Mouse (Mus musculus) G1E (cell line): ENCODE data around the gene Tmem176b. TPM values are rescaled to one million over a fixed set of nuclear protein-coding genes. Genes with fewer than 3 reads are reported as not detected.
A peak's percentile ranks its signal among the peaks of the same experiment; 100 is the strongest.

ENCODE experiments used
- ATAC-seq: 2 replicates; pipeline ENCODE4 v1.8.0; 2016; ENCODE audit warnings: mild to moderate bottlenecking; ENCODE audit not compliant: insufficient number of reproducible peaks, poor library complexity, low FRiP score, severe bottlenecking; ENCODE audit errors: extremely low read depth
- DNase-seq: peaks from one replicate; pipeline ENCODE4 v3.0.0; 2012; ENCODE audit warnings: low spot score
- H3K27me3 ChIP-seq: 2 replicates; pipeline ENCODE4 v1.6.1; 2012; ENCODE audit warnings: mild to moderate bottlenecking, low read length, inconsistent platforms; ENCODE audit not compliant: insufficient read depth
- H3K36me3 ChIP-seq: replicated peaks from 2 replicates; pipeline ENCODE3; 2012; ENCODE audit warnings: mild to moderate bottlenecking, inconsistent platforms
- H3K4me1 ChIP-seq: 2 replicates; pipeline ENCODE4 v1.6.1; 2012; ENCODE audit warnings: low read depth, low read length, inconsistent platforms, mixed read lengths; ENCODE audit not compliant: insufficient read depth
- H3K4me3 ChIP-seq: 2 replicates; pipeline ENCODE4 v1.5.1; 2012; ENCODE audit warnings: low read depth, mild to moderate bottlenecking, inconsistent platforms, low read length, moderate library complexity, mixed read lengths
- H3K9me3 ChIP-seq: replicated peaks from 2 replicates; pipeline ENCODE4 v1.6.1; 2012; ENCODE audit warnings: inconsistent platforms
- CTCF ChIP-seq: IDR thresholded peaks from 2 replicates; pipeline ENCODE4 v1.5.1; 2012; ENCODE audit warnings: low read depth, low read length, inconsistent platforms, mixed read lengths
- GATA1 ChIP-seq: IDR thresholded peaks from 2 replicates; pipeline ENCODE4 v1.6.1; 2012; ENCODE audit warnings: borderline replicate concordance, low read length, inconsistent platforms, mixed read lengths
- GATA2 ChIP-seq: IDR thresholded peaks from 2 replicates; pipeline ENCODE4 v1.6.1; 2012; ENCODE audit warnings: low read depth, low read length, inconsistent platforms, borderline replicate concordance
- POLR2AphosphoS5 ChIP-seq: IDR thresholded peaks from 2 replicates; pipeline ENCODE4 v1.6.1; 2012; ENCODE audit warnings: low read depth, low read length, inconsistent platforms; ENCODE audit not compliant: insufficient replicate concordance
- TAL1 ChIP-seq: conservative IDR thresholded peaks from 2 replicates; pipeline ENCODE4 v1.6.1; 2012; ENCODE audit warnings: low read depth, low read length, inconsistent platforms, mixed read lengths
- polyA plus RNA-seq: library from polyadenylated mRNA; stranded (reverse); fragments of >175 nt; gene quantifications from 2 replicates; pipeline ENCODE4 v1.2.3, GENCODE M21; 2012
- total RNA-seq, 2 experiments: library from RNA; stranded (forward) in 1 of 2; stranded (reverse) in 1 of 2; fragments of 200-1000 nt in 1 of 2; fragments of >200 nt in 1 of 2; fragmentation: Nextera tagmentation in 1 of 2; gene quantifications; 2 replicates each; pipeline ENCODE4 v1.2.3; 2014 to 2017

Tmem176b gene
- total and polyA plus RNA-seq, 3 experiments: not detected

- ATAC-seq (no peak), DNase-seq (peak; percentile 27)
- TF ChIP-seq TAL1 (no peak), CTCF (peak; percentile 81)
- no peaks in the 10 kb centered on the region for H3K4me1 ChIP-seq
- no peaks in the 10 kb centered on the region for H3K36me3 ChIP-seq
- no peaks in the 10 kb centered on the region; the same call in 1 of the 2 replicates for H3K27me3 ChIP-seq
- H3K4me3 ChIP-seq: no peak overlapping the region
- no peaks in the 10 kb centered on the region for H3K9me3 ChIP-seq
Observed at GRCm38 (mm10) chr6:48817815-48818214, 23.5 kb downstream of the Tmem176b start.

GRCm38 (mm10) chr6:48815013-48815412 is 26.3 kb downstream of the Tmem176b start:
- H3K9me3 ChIP-seq: no peaks in the 10 kb centered on the region
- H3K4me3 ChIP-seq: no peak overlapping the region
- H3K27me3 ChIP-seq: peaks cover 2% of the 10 kb centered on the region
- H3K36me3 ChIP-seq: no peaks in the 10 kb centered on the region
- no peak for ATAC-seq
- DNase-seq: no peak
- TF ChIP-seq CTCF (no peak), GATA2 (no peak), POLR2AphosphoS5 (no peak), TAL1 (no peak), GATA1 (no peak)
- H3K4me1 ChIP-seq: no peaks in the 10 kb centered on the region

- Histone ChIP-seq H3K4me3 (no peak overlapping the region), H3K27me3 (peaks cover 3% of the 10 kb centered on the region; the same call in 1 of the 2 replicates), H3K4me1 (no peaks in the 10 kb centered on the region), H3K9me3 (0 out of 2 replicates have a peak, but pooled peaks cover 4% of the 10 kb centered on the region), H3K36me3 (no peaks in the 10 kb centered on the region)
- ATAC-seq (no peak), DNase-seq (no peak)
- no peak for TF ChIP-seq GATA2
- TF ChIP-seq CTCF: no peak
- no peak for TF ChIP-seq GATA1
- no peak for TF ChIP-seq POLR2AphosphoS5
- no peak for TF ChIP-seq TAL1
Observed at GRCm38 (mm10) chr6:48809494-48810219, 31.6 kb downstream of the Tmem176b start.

GRCm38 (mm10) chr6:48806746-48807145 is 34.5 kb downstream of the Tmem176b start:
- Histone ChIP-seq H3K4me1 (no peaks in the 10 kb centered on the region), H3K9me3 (0 out of 2 replicates have a peak, but pooled peaks cover 4% of the 10 kb centered on the region), H3K27me3 (peaks cover 3% of the 10 kb centered on the region; the same call in 1 of the 2 replicates), H3K4me3 (no peak overlapping the region), H3K36me3 (no peaks in the 10 kb centered on the region)
- no peak for TF ChIP-seq GATA1
- no peak for TF ChIP-seq TAL1
- no peak for TF ChIP-seq POLR2AphosphoS5
- no peak for TF ChIP-seq CTCF
- no peak for TF ChIP-seq GATA2
- ATAC-seq (no peak), DNase-seq (no peak)

DNA sequence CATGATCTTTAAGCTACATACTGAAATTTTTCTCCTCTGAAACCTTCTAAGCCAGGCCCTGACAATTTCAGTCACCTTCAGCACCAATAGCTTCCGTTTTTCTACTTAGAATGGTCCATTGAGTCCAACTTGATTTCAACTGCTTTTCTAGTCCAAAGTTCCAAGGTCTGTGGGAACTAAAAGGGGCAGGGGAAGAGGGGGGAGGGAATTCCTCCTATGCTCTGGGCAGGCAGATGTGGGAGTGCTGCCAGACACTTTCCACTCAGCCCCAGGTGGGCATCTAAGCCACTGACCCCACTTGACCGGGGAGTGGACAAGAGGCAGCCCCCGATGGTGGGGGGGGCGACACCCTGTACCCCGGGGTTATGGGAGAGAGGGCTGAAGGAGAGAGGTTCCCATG is 37.0 kb downstream of the Tmem176b start:
- no peaks in the 10 kb centered on the region for H3K27me3 ChIP-seq
- TF ChIP-seq CTCF (no peak), TAL1 (no peak)
- H3K4me3 ChIP-seq: no peak overlapping the region
- no peaks in the 10 kb centered on the region for H3K36me3 ChIP-seq
- H3K4me1 ChIP-seq: no peaks in the 10 kb centered on the region
- H3K9me3 ChIP-seq: 0 out of 2 replicates have a peak, but pooled peaks cover 4% of the 10 kb centered on the region
- ATAC-seq (no peak), DNase-seq (no peak)

GRCm38 (mm10) chr6:48803406-48804051 is 37.8 kb downstream of the Tmem176b start:
- DNase-seq (no peak), ATAC-seq (no peak)
- H3K9me3 ChIP-seq: 0 out of 2 replicates have a peak, but pooled peaks cover 4% of the 10 kb centered on the region
- no peaks in the 10 kb centered on the region for H3K36me3 ChIP-seq
- no peaks in the 10 kb centered on the region for H3K27me3 ChIP-seq
- H3K4me1 ChIP-seq: no peaks in the 10 kb centered on the region
- no peak overlapping the region for H3K4me3 ChIP-seq
- TF ChIP-seq TAL1: no peak
- TF ChIP-seq GATA2: no peak
- TF ChIP-seq CTCF: no peak
- no peak for TF ChIP-seq POLR2AphosphoS5
- no peak for TF ChIP-seq GATA1
